Mouse (Mus musculus): ENCODE results near the gene Slc47a1. TPM values are rescaled to one million over a fixed set of nuclear protein-coding genes. Genes with fewer than 3 reads are reported as not detected.

Gene Slc47a1
- polyA plus RNA-seq, 1 experiment from 2014 or later = 6.0 TPM

- WGBS (ENCODE audit: insufficient replicate concordance) = 75% methylated on average over 2 of the region's 2 CpGs
- DNase-seq = no peak
- no peak overlapping the region for H3K4me2 ChIP-seq
These were observed 9.5 kb downstream of the Slc47a1 start for GRCm38 (mm10) chr11:61368668-61369067.

GRCm38 (mm10) chr11:61366517-61367273 lies 11.4 kb downstream of the Slc47a1 start:
- no peaks in the 10 kb centered on the region for H3K4me1 ChIP-seq (replicated peaks)
- no peak for DNase-seq
- no peak overlapping the region for H3K27ac ChIP-seq
- no peak overlapping the region for H3K4me3 ChIP-seq (replicated peaks)
- no peaks in the 10 kb centered on the region for H3K36me3 ChIP-seq
- 55% methylated on average over 9 of the region's 9 CpGs for WGBS (ENCODE audit: insufficient replicate concordance)
- H3K9ac ChIP-seq = no peak overlapping the region
- no peak for ATAC-seq (ENCODE audit: low read depth)
- 0 out of 2 replicates have a peak, but pooled peaks cover 5% of the 10 kb centered on the region for H3K27me3 ChIP-seq
- no peaks in the 10 kb centered on the region for H3K9me3 ChIP-seq (replicated peaks)
- H3K4me2 ChIP-seq = no peak overlapping the region

More at GRCm38 (mm10) chr11:61368668-61369067, 9.5 kb downstream of the Slc47a1 start:
- Histone ChIP-seq H3K27me3 (0 out of 2 replicates have a peak, but pooled peaks cover 5% of the 10 kb centered on the region), H3K4me3 (replicated peaks) (no peak overlapping the region), H3K4me1 (replicated peaks) (no peaks in the 10 kb centered on the region), H3K9me3 (replicated peaks) (no peaks in the 10 kb centered on the region), H3K9ac (no peak overlapping the region), H3K27ac (no peak overlapping the region), H3K36me3 (no peaks in the 10 kb centered on the region)
- no peak for ATAC-seq (ENCODE audit: low read depth)

GRCm38 (mm10) chr11:61365938-61366337 lies 12.2 kb downstream of the Slc47a1 start:
- Histone ChIP-seq H3K4me2 (no peak overlapping the region), H3K4me1 (replicated peaks) (no peaks in the 10 kb centered on the region), H3K27ac (no peak overlapping the region), H3K9ac (no peak overlapping the region), H3K36me3 (no peaks in the 10 kb centered on the region), H3K9me3 (replicated peaks) (no peaks in the 10 kb centered on the region), H3K4me3 (replicated peaks) (no peak overlapping the region), H3K27me3 (0 out of 2 replicates have a peak, but pooled peaks cover 5% of the 10 kb centered on the region)
- no peak for DNase-seq
- no peak for ATAC-seq (ENCODE audit: low read depth)
- 32% methylated on average over 3 of the region's 3 CpGs for WGBS (ENCODE audit: insufficient replicate concordance)

GRCm38 (mm10) chr11:61364096-61364495 lies 14.0 kb downstream of the Slc47a1 start:
- no peaks in the 10 kb centered on the region for H3K9me3 ChIP-seq (replicated peaks)
- H3K27me3 ChIP-seq = 0 out of 2 replicates have a peak, but pooled peaks cover 5% of the 10 kb centered on the region
- H3K9ac ChIP-seq = no peak overlapping the region
- H3K27ac ChIP-seq = no peak overlapping the region
- H3K4me1 ChIP-seq (replicated peaks) = no peaks in the 10 kb centered on the region
- ATAC-seq (ENCODE audit: low read depth) (no peak), DNase-seq (no peak)
- H3K36me3 ChIP-seq = no peaks in the 10 kb centered on the region
- no peak overlapping the region for H3K4me3 ChIP-seq (replicated peaks)
- no peak overlapping the region for H3K4me2 ChIP-seq
- WGBS (ENCODE audit: insufficient replicate concordance) = 72% methylated on average over 6 of the region's 6 CpGs

- no peak overlapping the region for H3K27ac ChIP-seq
- H3K4me2 ChIP-seq = no peak overlapping the region
- no peaks in the 10 kb centered on the region for H3K4me1 ChIP-seq (replicated peaks)
- H3K9me3 ChIP-seq (replicated peaks) = no peaks in the 10 kb centered on the region
- H3K36me3 ChIP-seq = no peaks in the 10 kb centered on the region
- 77% methylated on average over 11 of the region's 11 CpGs for WGBS (ENCODE audit: insufficient replicate concordance)
- no peak for ATAC-seq (ENCODE audit: low read depth)
- H3K9ac ChIP-seq = no peak overlapping the region
- no peak overlapping the region for H3K4me3 ChIP-seq (replicated peaks)
- no peak for DNase-seq
- H3K27me3 ChIP-seq = 0 out of 2 replicates have a peak, but pooled peaks cover 2% of the 10 kb centered on the region
These were observed 16.5 kb downstream of the Slc47a1 start for GRCm38 (mm10) chr11:61361515-61362190.

- H3K36me3 ChIP-seq = no peaks in the 10 kb centered on the region
- no peak for ATAC-seq (ENCODE audit: low read depth)
These were observed 21.5 kb downstream of the Slc47a1 start for GRCm38 (mm10) chr11:61356600-61356999.

GRCm38 (mm10) chr11:61356111-61356510 lies 22.0 kb downstream of the Slc47a1 start:
- ATAC-seq (ENCODE audit: low read depth) (no peak), DNase-seq (no peak)
- no peak overlapping the region for H3K9ac ChIP-seq
- H3K4me2 ChIP-seq = no peak overlapping the region
- no peaks in the 10 kb centered on the region for H3K9me3 ChIP-seq (replicated peaks)
- no peaks in the 10 kb centered on the region for H3K4me1 ChIP-seq (replicated peaks)
- H3K4me3 ChIP-seq (replicated peaks) = no peak overlapping the region
- no peaks in the 10 kb centered on the region for H3K36me3 ChIP-seq
- 63% methylated on average over 6 of the region's 6 CpGs for WGBS (ENCODE audit: insufficient replicate concordance)
- H3K27me3 ChIP-seq = no peaks in the 10 kb centered on the region
- no peak overlapping the region for H3K27ac ChIP-seq

More at GRCm38 (mm10) chr11:61356600-61356999, 21.5 kb downstream of the Slc47a1 start:
- Histone ChIP-seq H3K9me3 (replicated peaks) (no peaks in the 10 kb centered on the region), H3K4me3 (replicated peaks) (no peak overlapping the region), H3K9ac (no peak overlapping the region), H3K27me3 (no peaks in the 10 kb centered on the region), H3K4me1 (replicated peaks) (no peaks in the 10 kb centered on the region), H3K27ac (no peak overlapping the region), H3K4me2 (no peak overlapping the region)
- DNase-seq = no peak
- WGBS (ENCODE audit: insufficient replicate concordance) = 68% methylated on average over 9 of the region's 9 CpGs

- H3K9me3 ChIP-seq (replicated peaks) = no peaks in the 10 kb centered on the region
- H3K27ac ChIP-seq = no peak overlapping the region
- no peak for ATAC-seq (ENCODE audit: low read depth)
- no peaks in the 10 kb centered on the region for H3K4me1 ChIP-seq (replicated peaks)
- H3K36me3 ChIP-seq = no peaks in the 10 kb centered on the region
- 77% methylated on average over 5 of the region's 5 CpGs for WGBS (ENCODE audit: insufficient replicate concordance)
- no peak overlapping the region for H3K4me3 ChIP-seq (replicated peaks)
- no peak for DNase-seq
- no peaks in the 10 kb centered on the region for H3K27me3 ChIP-seq
- no peak overlapping the region for H3K4me2 ChIP-seq
- no peak overlapping the region for H3K9ac ChIP-seq
These were observed 22.8 kb downstream of the Slc47a1 start for GRCm38 (mm10) chr11:61355351-61355750.

- Histone ChIP-seq H3K9me3 (replicated peaks) (no peaks in the 10 kb centered on the region), H3K4me1 (replicated peaks) (no peaks in the 10 kb centered on the region), H3K4me2 (no peak overlapping the region), H3K27ac (no peak overlapping the region), H3K36me3 (no peaks in the 10 kb centered on the region), H3K4me3 (replicated peaks) (no peak overlapping the region), H3K9ac (no peak overlapping the region), H3K27me3 (no peaks in the 10 kb centered on the region)
- ATAC-seq (ENCODE audit: low read depth) (no peak), DNase-seq (no peak)
- WGBS (ENCODE audit: insufficient replicate concordance) = 65% methylated on average over 6 of the region's 6 CpGs
These were observed 23.8 kb downstream of the Slc47a1 start for GRCm38 (mm10) chr11:61354346-61354745.

- no peak for ATAC-seq (ENCODE audit: low read depth)
- peaks cover 3% of the 10 kb centered on the region for H3K27me3 ChIP-seq
- H3K4me1 ChIP-seq (replicated peaks) = no peaks in the 10 kb centered on the region
- H3K9ac ChIP-seq = no peak overlapping the region
- no peak overlapping the region for H3K27ac ChIP-seq
- 42% methylated on average over 2 of the region's 2 CpGs for WGBS (ENCODE audit: insufficient replicate concordance)
- H3K36me3 ChIP-seq = no peaks in the 10 kb centered on the region
- H3K4me2 ChIP-seq = no peak overlapping the region
- DNase-seq = no peak
- H3K9me3 ChIP-seq (replicated peaks) = no peaks in the 10 kb centered on the region
- H3K4me3 ChIP-seq (replicated peaks) = no peak overlapping the region
These were observed 25.1 kb downstream of the Slc47a1 start for GRCm38 (mm10) chr11:61353038-61353437.

GRCm38 (mm10) chr11:61352138-61352651 lies 25.9 kb downstream of the Slc47a1 start:
- Histone ChIP-seq H3K27me3 (peaks cover 8% of the 10 kb centered on the region), H3K9me3 (replicated peaks) (no peaks in the 10 kb centered on the region), H3K36me3 (no peaks in the 10 kb centered on the region), H3K4me2 (no peak overlapping the region), H3K4me1 (replicated peaks) (no peaks in the 10 kb centered on the region), H3K9ac (no peak overlapping the region), H3K27ac (no peak overlapping the region), H3K4me3 (replicated peaks) (no peak overlapping the region)
- ATAC-seq (ENCODE audit: low read depth) = 0 out of 2 replicates have a peak, but pooled peaks have one; percentile 12
- 53% methylated on average over 9 of the region's 9 CpGs for WGBS (ENCODE audit: insufficient replicate concordance)
- DNase-seq = no peak

All from liver, embryonic 13.5 days (tissue).